Mouse (Mus musculus): Measurements from ENCODE around the gene Sept6. TPM values are rescaled to one million over a fixed set of nuclear protein-coding genes. Genes with fewer than 3 reads are reported as not detected.
"Not testable (repeated sequence)": the region's sequence is repeated elsewhere in the genome, so short reads cannot be mapped to it uniquely, and the experiment has no call there.

The Sept6 gene
- total RNA-seq, 2 experiments from 2014 or later = 1.2 to 1.4 TPM

GRCm38 (mm10) chrX:36971156-36971555, 20.4 kb downstream of the Sept6 start:
- no peak for DNase-seq (ENCODE audit: low spot score)

- no peak for DNase-seq (ENCODE audit: low spot score)
Observed at GRCm38 (mm10) chrX:36969501-36969900, 22.1 kb downstream of the Sept6 start.

GRCm38 (mm10) chrX:36956674-36957073, 34.9 kb downstream of the Sept6 start:
- no peak for DNase-seq (ENCODE audit: low spot score)

GRCm38 (mm10) chrX:36941106-36941505, 50.5 kb downstream of the Sept6 start:
- DNase-seq (ENCODE audit: low spot score) = no peak

GRCm38 (mm10) chrX:36939806-36940413, 51.7 kb downstream of the Sept6 start:
- DNase-seq (ENCODE audit: low spot score) = peak; percentile 61

GRCm38 (mm10) chrX:36935326-36935966, 56.1 kb downstream of the Sept6 start:
- no peak for DNase-seq (ENCODE audit: low spot score)

GRCm38 (mm10) chrX:36930574-36930973, 61.0 kb downstream of the Sept6 start:
- DNase-seq (ENCODE audit: low spot score) = no peak

GRCm38 (mm10) chrX:36929694-36930093, 61.9 kb downstream of the Sept6 start:
- DNase-seq (ENCODE audit: low spot score) = no peak

- no peak for DNase-seq (ENCODE audit: low spot score)
Observed at GRCm38 (mm10) chrX:36928791-36929190, 62.8 kb downstream of the Sept6 start.

GRCm38 (mm10) chrX:36921346-36921745, 70.2 kb downstream of the Sept6 start:
- DNase-seq (ENCODE audit: low spot score) = no peak

GRCm38 (mm10) chrX:36917749-36918148, 73.8 kb downstream of the Sept6 start:
- DNase-seq (ENCODE audit: low spot score) = no peak

- peak; percentile 37 for DNase-seq (ENCODE audit: low spot score)
Observed at GRCm38 (mm10) chrX:36911343-36911742, 80.3 kb downstream of the Sept6 start.

GRCm38 (mm10) chrX:36906539-36906938, 85.1 kb downstream of the Sept6 start:
- DNase-seq (ENCODE audit: low spot score) = no peak

GRCm38 (mm10) chrX:36903115-36903768, 88.4 kb downstream of the Sept6 start:
- peak; percentile 92 for DNase-seq (ENCODE audit: low spot score)

GRCm38 (mm10) chrX:36902321-36903114, 89.1 kb downstream of the Sept6 start, which contains the start of gene Nkrf:
TSS of gene Nkrf (minus strand) at chrX:36902899.
- peak; percentile 3 for DNase-seq (ENCODE audit: low spot score)

- DNase-seq (ENCODE audit: low spot score) = no peak
Observed at GRCm38 (mm10) chrX:36901655-36902054, 89.9 kb downstream of the Sept6 start.

- not testable (repeated sequence) for DNase-seq (ENCODE audit: low spot score)
Observed at GRCm38 (mm10) chrX:36898931-36899330, 92.7 kb downstream of the Sept6 start.

GRCm38 (mm10) chrX:36884719-36885118, 106.9 kb downstream of the Sept6 start:
- DNase-seq (ENCODE audit: low spot score) = no peak

- DNase-seq (ENCODE audit: low spot score) = no peak
Observed at GRCm38 (mm10) chrX:36874704-36875128, 116.9 kb downstream of the Sept6 start.

- peak; percentile 87 for DNase-seq (ENCODE audit: low spot score)
Observed at GRCm38 (mm10) chrX:36874178-36874696, 117.4 kb downstream of the Sept6 start.

GRCm38 (mm10) chrX:36873765-36874164, 117.8 kb downstream of the Sept6 start, which contains the start of the genes Ube2a and C330007P06Rik:
TSS of gene Ube2a (plus strand) at chrX:36873900.
TSS of gene C330007P06Rik (minus strand) at chrX:36874111.
- DNase-seq (ENCODE audit: low spot score) = no peak
